Mouse (Mus musculus) brain, embryonic 14.5 days (tissue): ENCODE data around the gene Vwa7.

Experiments
- CTCF ChIP-seq: fragments of 200-500 bp; IDR thresholded peaks from 2 replicates; pipeline ENCODE4 v1.5.1; 2012; ENCODE audit warnings: inconsistent platforms, mild to moderate bottlenecking, moderate library complexity, borderline replicate concordance; ENCODE audit not compliant: insufficient read depth, insufficient read length; ENCODE audit errors: extremely low read depth
- POLR2A ChIP-seq: fragments of 200-500 bp; IDR thresholded peaks from 2 replicates; pipeline ENCODE4 v1.6.1; 2012; ENCODE audit warnings: mild to moderate bottlenecking, inconsistent platforms, borderline replicate concordance; ENCODE audit not compliant: poor library complexity, insufficient read depth, insufficient read length, severe bottlenecking; ENCODE audit errors: extremely low read depth

DNA sequence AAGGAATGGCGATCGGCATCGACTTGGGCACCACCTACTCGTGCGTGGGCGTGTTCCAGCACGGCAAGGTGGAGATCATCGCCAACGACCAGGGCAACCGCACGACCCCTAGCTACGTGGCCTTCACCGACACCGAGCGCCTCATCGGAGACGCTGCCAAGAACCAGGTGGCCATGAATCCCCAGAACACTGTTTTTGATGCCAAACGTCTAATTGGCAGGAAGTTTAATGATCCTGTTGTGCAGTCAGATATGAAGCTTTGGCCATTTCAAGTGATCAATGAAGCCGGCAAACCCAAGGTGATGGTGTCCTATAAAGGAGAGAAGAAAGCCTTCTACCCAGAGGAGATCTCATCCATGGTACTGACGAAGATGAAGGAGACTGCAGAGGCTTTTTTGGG is 39.4 kb upstream of the Vwa7 start:
- TF ChIP-seq CTCF, result no peak
- no peak for TF ChIP-seq POLR2A
